In genomic region chr7:72149073-72149472, GRCm38 (mm10) we compare ENCODE assay signal across 9 mouse cellular contexts.
DNase-seq lines count a peak whose midpoint lies in the region; ATAC-seq and TF ChIP-seq lines count a peak whose summit lies in the region.
"Had no signal": no experiment of that assay in that cellular context is flagged by ENCODE, and none has a peak within 500 bp of the region (broad histone marks: within the 10 kb centered on the region; RNA-seq: fewer than 3 reads in every experiment).

No protein-coding gene starts in this region.

- H3K4me2 ChIP-seq in intestine, embryonic 16.5 days (ENCODE audit: low read depth, low read length) = no peak overlapping the region
- H3K4me2 ChIP-seq: heart, embryonic 15.5 days had no signal

- peak; percentile 10 to 59 for DNase-seq in frontal cortex, adult 2 months (ENCODE audit: extremely low spot score in 1 of 2, low spot score in 1 of 2)
- DNase-seq in ovary, postnatal 36 days (ENCODE audit: low spot score) = peak; percentile 20
- no peak for DNase-seq in ovary, postnatal 10 days (ENCODE audit: low spot score)
- DNase-seq in frontal cortex, postnatal 36 days (ENCODE audit: low spot score in 2 of 2) = peak; percentile 4 to 37
- peak; percentile 16 for DNase-seq in lung, adult 2 months
- no peak for DNase-seq in cerebellum, adult 2 months

- H3K9ac ChIP-seq in intestine, embryonic 16.5 days (ENCODE audit: low read depth, low read length) = no peak overlapping the region
- H3K9ac ChIP-seq: heart, embryonic 15.5 days had no signal

- H3K27ac ChIP-seq in cerebellum, adult 2 months (ENCODE audit: insufficient read depth, low read length) = no peak overlapping the region
- no peak overlapping the region for H3K27ac ChIP-seq in intestine, embryonic 16.5 days (ENCODE audit: low read length)
- H3K27ac ChIP-seq: heart, embryonic 15.5 days had no signal

- H3K36me3 ChIP-seq in intestine, embryonic 16.5 days (ENCODE audit: control insufficient read depth, insufficient read depth, low read length) = no peaks in the 10 kb centered on the region
- H3K36me3 ChIP-seq: heart, embryonic 15.5 days had no signal

- H3K4me3 ChIP-seq in lung, adult 2 months (replicated peaks; ENCODE audit: extremely low read depth, low read depth, low read length) = no peak overlapping the region
- H3K4me3 ChIP-seq in cerebellum, adult 2 months (replicated peaks; ENCODE audit: insufficient read depth, low read depth, low read length) = no peak overlapping the region
- no peak overlapping the region for H3K4me3 ChIP-seq in intestine, embryonic 16.5 days (ENCODE audit: low read length)
- H3K4me3 ChIP-seq: heart, embryonic 15.5 days had no signal

- H3K9me3 ChIP-seq in intestine, embryonic 16.5 days (ENCODE audit: control insufficient read depth, low read length) = no peaks in the 10 kb centered on the region
- H3K9me3 ChIP-seq: heart, embryonic 15.5 days had no signal

- WGBS in lung, adult 2 months = 23% methylated on average over 3 of the region's 3 CpGs
- 26% methylated on average over 3 of the region's 3 CpGs for WGBS in cerebellum, adult 2 months
- 27% methylated on average over 3 of the region's 3 CpGs for WGBS in intestine, embryonic 16.5 days

- no peaks in the 10 kb centered on the region for H3K4me1 ChIP-seq in lung, adult 2 months (ENCODE audit: control insufficient read depth, insufficient read depth, low read length)
- H3K4me1 ChIP-seq in cerebellum, adult 2 months (ENCODE audit: control insufficient read depth, insufficient read depth, low read length) = no peaks in the 10 kb centered on the region
- no peaks in the 10 kb centered on the region for H3K4me1 ChIP-seq in intestine, embryonic 16.5 days (ENCODE audit: control insufficient read depth, insufficient read depth, low read length)
- H3K4me1 ChIP-seq: heart, embryonic 15.5 days had no signal

- ATAC-seq in frontal cortex, adult (ENCODE audit: low TSS enrichment) = no peak
- ATAC-seq in intestine, embryonic 16.5 days = no peak

- TF ChIP-seq CTCF in lung, adult 2 months (IDR thresholded peaks at IDR 0.05; ENCODE audit: insufficient read depth, low read length) = no peak
- TF ChIP-seq CTCF in cerebellum, adult 2 months (IDR thresholded peaks at IDR 0.05; ENCODE audit: borderline replicate concordance, insufficient read depth, low read depth, low read length) = no peak

- TF ChIP-seq POLR2A in lung, adult 2 months (IDR thresholded peaks at IDR 0.05; ENCODE audit: borderline replicate concordance, extremely low read depth, low read depth, low read length) = no peak
- TF ChIP-seq POLR2A in cerebellum, adult 2 months (IDR thresholded peaks at IDR 0.05; ENCODE audit: borderline replicate concordance, insufficient read depth, low read length) = no peak

- no peaks in the 10 kb centered on the region for H3K27me3 ChIP-seq in cerebellum, adult 2 months (ENCODE audit: control insufficient read depth, insufficient read depth, low read length)
- no peaks in the 10 kb centered on the region for H3K27me3 ChIP-seq in intestine, embryonic 16.5 days (replicated peaks; ENCODE audit: control insufficient read depth, insufficient read depth, low read length)
- H3K27me3 ChIP-seq: heart, embryonic 15.5 days had no signal

Comparison
In these comparisons a context has a peak if more than half of its experiments do, and no peak if none do; other contexts are left out.
1. DNase-seq: peak in frontal cortex, adult 2 months (2 of 2), ovary, postnatal 36 days (single experiment), frontal cortex, postnatal 36 days (2 of 2) and lung, adult 2 months (single experiment); none in ovary, postnatal 10 days (single experiment) and cerebellum, adult 2 months (0 of 2).